Mouse (Mus musculus): ENCODE measurements around the gene Fanci. TPM values are rescaled to one million over a fixed set of nuclear protein-coding genes. Genes with fewer than 3 reads are reported as not detected.

The Fanci gene
- total and polyA plus RNA-seq, 3 experiments: 14.9 to 25.0 (median 20.0) TPM

- Histone ChIP-seq H3K4me2 (ENCODE audit: insufficient read depth, low read depth, poor library complexity, severe bottlenecking) (no peak overlapping the region), H3K27me3 (replicated peaks) (no peaks in the 10 kb centered on the region), H3K36me3 (replicated peaks in 1 of 2; ENCODE audit: control insufficient read depth in 1 of 2, insufficient read depth in 1 of 2, low read length in 1 of 2) (peaks cover 0 to 26% of the 10 kb centered on the region in 2 experiments), H3K9me3 (replicated peaks; ENCODE audit: low read length) (no peaks in the 10 kb centered on the region), H3K27ac (ENCODE audit: insufficient read depth, low read depth) (no peak overlapping the region), H3K9ac (ENCODE audit: insufficient read depth, low read depth) (no peak overlapping the region), H3K4me1 (ENCODE audit: control insufficient read depth in 1 of 2, insufficient read depth in 2 of 2) (peaks cover 0 to 30% of the 10 kb centered on the region in 2 experiments; a peak in 2 of 4 replicates), H3K79me2 (replicated peaks; ENCODE audit: control insufficient read depth, extremely low read depth, insufficient read depth, poor library complexity, severe bottlenecking) (no peaks in the 10 kb centered on the region), H3K4me3 (replicated peaks in 1 of 3; ENCODE audit: low read depth in 2 of 3, low read length in 2 of 3, poor library complexity in 1 of 3) (no peak overlapping the region)
- peak; percentile 89 for DNase-seq (ENCODE audit: extremely low read depth)
- in situ Hi-C loops (cut with MboI; ENCODE audit: low pct_ligation_motif_present, low pct_unique_long_range_greater_than_20kb, low sequenced_read_pairs): loop anchor here (10.0 to 25.0 kb wide), 2 partner anchors 93 to 459 kb away; partner anchors contain the start of genes Isg20 and Polg
- dilution Hi-C loops (cut with MboI; ENCODE audit: extremely low pct_ligation_motif_present, extremely low pct_unique_long_range_greater_than_20kb, low sequenced_read_pairs): no loop called here
- TF ChIP-seq SIN3A (IDR thresholded peaks at IDR 0.05; ENCODE audit: low read length) (no peak), BHLHE40 (IDR thresholded peaks at IDR 0.05; ENCODE audit: low read depth, low read length) (0 out of 2 replicates have a peak, but pooled peaks have one; percentile 21), RCOR1 (conservative IDR thresholded peaks at IDR 0.05; ENCODE audit: low read depth, low read length) (no peak), UBTF (IDR thresholded peaks at IDR 0.05; ENCODE audit: low read depth, low read length) (no peak), EP300 (IDR thresholded peaks at IDR 0.05; ENCODE audit: low read length) (no peak), PAX5 (IDR thresholded peaks at IDR 0.05; ENCODE audit: low read length) (no peak), MAFK (IDR thresholded peaks at IDR 0.05; ENCODE audit: insufficient replicate concordance, low read length) (no peak), POLR2AphosphoS2 (IDR thresholded peaks at IDR 0.05; ENCODE audit: low read depth, low read length) (no peak), JUND (conservative IDR thresholded peaks at IDR 0.05; ENCODE audit: low read depth, low read length) (0 out of 2 replicates have a peak, but pooled peaks have one; percentile 30), ZKSCAN1 (IDR thresholded peaks at IDR 0.05; ENCODE audit: borderline replicate concordance, low read depth, low read length) (no peak), ZNF384 (IDR thresholded peaks at IDR 0.05; ENCODE audit: low read depth, low read length) (no peak), MEF2A (IDR thresholded peaks at IDR 0.05; ENCODE audit: borderline replicate concordance, low read depth, low read length) (no peak), MYC (IDR thresholded peaks at IDR 0.05; ENCODE audit: low read depth, low read length) (peak; percentile 71), MAZ (IDR thresholded peaks at IDR 0.05; ENCODE audit: low read depth, low read length) (no peak), NRF1 (IDR thresholded peaks at IDR 0.05; ENCODE audit: low read depth, low read length) (0 out of 2 replicates have a peak, but pooled peaks have one; percentile 34), ZC3H11A (IDR thresholded peaks at IDR 0.05; ENCODE audit: low read depth, low read length) (peak; percentile 63), USF1 (IDR thresholded peaks at IDR 0.05; ENCODE audit: low read depth, low read length) (no peak), USF2 (conservative IDR thresholded peaks at IDR 0.05; ENCODE audit: low read depth, low read length) (no peak), RAD21 (IDR thresholded peaks at IDR 0.05; ENCODE audit: low read depth, low read length) (peak; percentile 97), CHD2 (IDR thresholded peaks at IDR 0.05; ENCODE audit: low read length) (no peak), ELF1 (IDR thresholded peaks at IDR 0.05; ENCODE audit: low read depth, low read length) (0 out of 2 replicates have a peak, but pooled peaks have one; percentile 33), KAT2A (IDR thresholded peaks at IDR 0.05; ENCODE audit: insufficient replicate concordance, low read length) (no peak), GABPA (IDR thresholded peaks at IDR 0.05; ENCODE audit: insufficient replicate concordance, low read depth, low read length) (no peak), NELFE (IDR thresholded peaks at IDR 0.05; ENCODE audit: low read depth, low read length) (peak; percentile 50; the same call in 1 of the 2 replicates), JUN (IDR thresholded peaks at IDR 0.05; ENCODE audit: insufficient read depth, low read depth, low read length) (no peak), TBP (conservative IDR thresholded peaks at IDR 0.05; ENCODE audit: low read depth, low read length) (no peak), SMC3 (IDR thresholded peaks at IDR 0.05; ENCODE audit: low read depth, low read length) (peak; percentile 94), ETS1 (conservative IDR thresholded peaks at IDR 0.05; ENCODE audit: low read depth, low read length) (no peak), E2F4 (IDR thresholded peaks at IDR 0.05; ENCODE audit: insufficient replicate concordance, low read depth, low read length) (no peak), CHD1 (IDR thresholded peaks at IDR 0.05; ENCODE audit: low read depth, low read length) (no peak), IRF4 (IDR thresholded peaks at IDR 0.05; ENCODE audit: low read depth, low read length) (peak; percentile 39; the same call in 1 of the 2 replicates), CTCF (conservative IDR thresholded peaks at IDR 0.05 in 1 of 2, IDR thresholded peaks at IDR 0.05 in 1 of 2; ENCODE audit: low read depth in 2 of 2, low read length in 2 of 2) (peak; percentile 89 to 98), ZMIZ1 (IDR thresholded peaks at IDR 0.05; ENCODE audit: low read depth, low read length) (no peak), MXI1 (IDR thresholded peaks at IDR 0.05; ENCODE audit: low read depth, low read length) (0 out of 2 replicates have a peak, but pooled peaks have one; percentile 31), TCF12 (IDR thresholded peaks at IDR 0.05; ENCODE audit: low read depth, low read length) (no peak), MAX (IDR thresholded peaks at IDR 0.05; ENCODE audit: low read length) (peak; percentile 41; the same call in 1 of the 2 replicates), POLR2A (IDR thresholded peaks at IDR 0.05; ENCODE audit: low read depth, low read length) (no peak), HCFC1 (IDR thresholded peaks at IDR 0.05; ENCODE audit: low read depth, low read length) (no peak)
Observed at GRCm38 (mm10) chr7:79371321-79371879, 20.3 kb upstream of the Fanci start.
